Mouse (Mus musculus) spleen, adult 2 months (tissue): ENCODE data around the gene Nudt19.

Experiments
- CTCF ChIP-seq: fragments of 200-500 bp; IDR thresholded peaks from 2 replicates; pipeline ENCODE4 v1.5.1; 2011; ENCODE audit warnings: mild to moderate bottlenecking, inconsistent platforms; ENCODE audit not compliant: insufficient read depth, insufficient read length, insufficient replicate concordance; ENCODE audit errors: extremely low read depth
- POLR2A ChIP-seq: fragments of 200-500 bp; IDR thresholded peaks from 2 replicates; pipeline ENCODE4 v1.6.1; 2011; ENCODE audit warnings: low read depth, low read length, inconsistent platforms

DNA sequence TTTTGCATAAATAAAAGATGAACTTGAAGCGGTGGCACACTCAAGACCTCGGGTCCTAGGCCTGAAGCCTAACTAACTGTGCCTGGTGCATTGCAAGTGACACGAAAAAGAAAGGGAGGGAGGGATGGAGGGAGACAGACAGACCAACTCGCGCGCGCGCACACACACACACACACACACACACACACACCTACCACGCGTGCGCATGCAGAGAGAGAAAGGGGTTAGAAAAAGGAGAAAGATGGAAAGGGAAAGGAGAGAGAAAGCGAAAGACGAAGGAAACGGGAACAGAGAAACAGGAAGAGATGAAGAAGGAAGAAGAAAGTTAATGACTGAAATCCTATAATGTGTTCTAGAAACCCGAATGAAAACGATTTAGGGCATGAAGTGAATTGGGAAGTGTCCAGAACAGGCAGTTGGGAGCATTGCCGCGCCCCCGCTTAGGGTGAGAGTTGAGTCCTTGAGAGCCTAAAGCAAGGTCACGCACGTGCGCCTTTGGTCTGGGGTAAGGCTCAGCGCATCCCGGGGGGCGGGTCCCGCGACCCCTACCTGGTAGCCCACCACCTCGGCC lies 1.4 kb downstream of the Nudt19 start:
- TF ChIP-seq POLR2A = no peak
- no peak for TF ChIP-seq CTCF
